Mouse (Mus musculus): ENCODE data around the gene Ajm1.

DNA sequence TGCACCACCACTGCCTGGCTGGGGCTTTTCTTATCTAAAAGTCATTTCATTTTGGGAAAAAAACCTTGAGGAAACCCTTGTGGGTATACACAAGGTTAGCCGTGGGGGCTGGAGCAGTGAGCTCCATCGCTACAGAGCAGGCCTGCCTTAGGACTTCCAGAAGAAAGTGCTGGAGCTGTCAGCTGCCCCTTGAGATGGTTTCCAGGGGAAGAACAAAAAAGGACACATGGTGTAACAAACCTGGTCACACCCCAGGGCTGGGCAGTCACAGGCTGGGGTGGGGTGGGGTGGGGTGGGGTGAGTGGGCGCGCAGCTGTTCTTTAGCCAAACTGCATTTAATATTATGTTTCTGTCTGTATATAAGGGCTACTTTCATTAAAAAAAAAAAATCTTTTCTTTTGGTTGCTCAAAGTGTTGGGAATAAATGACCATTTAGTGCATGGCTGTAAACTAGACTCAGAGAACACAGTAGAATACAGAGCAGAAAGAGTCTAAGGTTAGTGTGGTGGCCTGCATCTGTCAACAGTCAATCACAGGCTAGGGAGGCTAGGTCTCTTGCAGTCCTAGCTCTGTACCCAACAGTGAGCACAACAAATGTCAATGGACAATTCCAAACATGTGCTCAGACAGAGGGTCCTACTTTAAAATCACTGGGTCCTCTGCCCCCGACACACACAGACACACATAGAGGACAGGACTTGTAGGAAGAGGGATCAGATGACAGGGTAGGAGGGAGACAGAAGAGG is 15.4 kb upstream of the Ajm1 start:
- no peak for TF ChIP-seq CTCF (IDR thresholded peaks at IDR 0.05 in 2 of 3, conservative IDR thresholded peaks at IDR 0.05 in 1 of 3; ENCODE audit: control insufficient read depth in 1 of 3, insufficient read depth in 1 of 3, low read depth in 2 of 3, low read length in 3 of 3, poor library complexity in 1 of 3, severe bottlenecking in 1 of 3)
- TF ChIP-seq E2F4 (IDR thresholded peaks at IDR 0.05; ENCODE audit: borderline replicate concordance, low read depth, low read length) = no peak
- TF ChIP-seq TAL1 (IDR thresholded peaks at IDR 0.05; ENCODE audit: low read length) = no peak
- no peak for TF ChIP-seq NRF1 (IDR thresholded peaks at IDR 0.05; ENCODE audit: insufficient read depth, low read depth, low read length, poor library complexity, severe bottlenecking)

All from MEL (cell line).